Mouse (Mus musculus) gastrocnemius, postnatal 14 days (tissue): ENCODE data around the gene Vmn2r76. TPM values are rescaled to one million over a fixed set of nuclear protein-coding genes. Genes with fewer than 3 reads are reported as not detected.
"Not testable (repeated sequence)": the region's sequence is repeated elsewhere in the genome, so short reads cannot be mapped to it uniquely, and the experiment has no call there.

ENCODE experiments used
- DNase-seq: peaks from one replicate; pipeline ENCODE4 v3.0.0; 2021; ENCODE audit warnings: mixed read lengths
- intact Hi-C: fragments of 180-260 bp; cut with DNase I; formaldehyde crosslinking; loops from one replicate; pipeline ENCODE4 v1.15.1; 2025; ENCODE audit warnings: low total_unique reads
- long read RNA-seq, 2 experiments: library from polyadenylated mRNA; stranded (forward); transcript quantifications; one replicate each; pipeline ENCODE4 v2.0.0; 2021
- total RNA-seq, 2 experiments: library from RNA; stranded (reverse); gene quantifications; 2 replicates each; pipeline ENCODE4 v1.2.3; 2021

The Vmn2r76 gene
- total RNA-seq: not detected
- long read RNA-seq, experiment 1: 0 reads
- long read RNA-seq, experiment 2: 0 reads

DNA sequence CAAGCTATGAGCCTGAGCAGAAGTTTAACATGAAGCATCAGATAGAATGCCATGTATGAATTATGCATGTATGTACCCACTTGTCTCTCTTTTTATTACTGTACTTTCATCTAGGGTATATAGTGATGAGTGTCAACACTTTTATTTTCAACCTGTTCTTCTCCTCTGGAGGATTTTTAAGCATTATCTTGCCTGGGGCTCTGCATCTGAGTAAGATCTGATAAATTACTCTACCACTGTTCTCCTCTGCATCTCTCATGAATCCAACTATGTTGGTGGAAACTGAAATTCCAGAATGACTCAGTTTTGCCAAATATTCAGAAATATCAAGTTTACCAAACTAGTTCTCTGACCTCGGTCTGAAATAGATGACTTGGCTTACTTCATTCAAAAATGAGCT, at the start of gene Vmn2r76:
TSS of gene Vmn2r76 (minus strand) at position 101 of the 400 bp plus-strand sequence.
- intact Hi-C loops: no loop called here

GRCm38 (mm10) chr7:86277072-86277471, 31.0 kb upstream of the Vmn2r76 start, which contains the start of gene Olfr310:
Olfr310 (minus strand) TSS chr7:86277172.
- intact Hi-C loops: no loop called here
- DNase-seq: no peak

More for the DNA sequence above, at the start of gene Vmn2r76:
- no peak for DNase-seq

DNA sequence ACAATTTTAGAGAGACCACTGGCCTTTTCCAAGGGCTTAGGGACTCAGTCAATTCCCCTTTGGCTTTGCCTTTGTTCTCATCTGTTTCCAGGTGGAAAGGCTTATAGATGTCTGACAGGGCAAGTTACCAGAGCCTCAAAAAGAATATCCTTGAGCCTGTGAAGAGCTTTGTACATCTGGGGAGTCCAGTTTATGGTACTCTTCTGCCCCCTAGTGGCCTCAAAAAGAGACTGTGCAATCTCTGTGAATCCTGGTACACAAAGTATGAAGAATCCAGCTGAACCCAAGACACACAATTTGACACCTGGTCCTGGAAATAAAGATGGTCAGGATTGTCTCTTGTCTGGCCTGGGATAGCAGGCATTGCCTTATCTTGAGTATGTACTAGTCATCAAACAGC, 34.8 kb downstream of the Vmn2r76 start:
- intact Hi-C loops: no loop called here
- DNase-seq: no peak

DNA sequence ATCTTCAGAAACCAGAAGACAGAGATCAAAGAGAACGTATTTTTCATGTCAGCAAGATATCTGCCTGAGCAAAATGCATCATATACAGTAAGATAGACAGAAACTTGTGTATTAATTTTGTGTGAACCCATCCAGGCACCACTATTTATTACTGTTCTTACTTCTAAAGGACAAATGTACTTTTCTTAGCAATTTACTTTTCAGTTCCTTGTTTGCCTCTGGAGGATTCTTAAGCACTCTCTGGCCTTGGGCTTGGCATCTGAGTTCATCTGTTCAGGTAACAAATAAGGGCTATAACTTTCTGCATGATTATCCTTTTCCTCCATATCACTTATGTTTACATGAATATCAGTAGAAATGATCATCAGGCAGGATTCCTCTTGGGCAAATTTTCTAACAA, 74.4 kb downstream of the Vmn2r76 start, which contains the start of gene Vmn2r75:
TSS of gene Vmn2r75 (minus strand) at position 101 of the 400 bp plus-strand sequence.
- intact Hi-C loops, DNase-seq: not testable (repeated sequence)

Other genes with a start within 250 kb of the Vmn2r76 start
- not detected for gene Vmn2r75, start 74.5 kb downstream of the Vmn2r76 start, total RNA-seq
- gene Olfr310, start 30.9 kb upstream of the Vmn2r76 start, total RNA-seq: not detected
- not detected for gene Olfr309, start 67.4 kb upstream of the Vmn2r76 start, total RNA-seq
- gene Olfr308, start 79.3 kb upstream of the Vmn2r76 start, total RNA-seq: not detected
- gene Olfr307, start 91.3 kb upstream of the Vmn2r76 start, total RNA-seq: not detected
- gene Olfr305, start 120.6 kb upstream of the Vmn2r76 start, total RNA-seq: not detected
- not detected for gene Olfr304, start 140.3 kb upstream of the Vmn2r76 start, total RNA-seq
- not detected for gene Olfr303, start 151.5 kb upstream of the Vmn2r76 start, total RNA-seq
- not detected for gene Olfr301, start 157.5 kb upstream of the Vmn2r76 start, total RNA-seq
- gene Olfr299, start 213.6 kb upstream of the Vmn2r76 start, total RNA-seq: not detected
- gene Olfr298, start 246.2 kb upstream of the Vmn2r76 start, total RNA-seq: not detected